Mouse (Mus musculus) hindbrain, embryonic 12.5 days (tissue): ENCODE data around the gene Strip2. TPM values are rescaled to one million over a fixed set of nuclear protein-coding genes. Genes with fewer than 3 reads are reported as not detected.
A peak's percentile ranks its signal among the peaks of the same experiment; 100 is the strongest.

Experiments
- ATAC-seq: fragments of 200-750 bp; cut with Nextera tagmentation; 2 replicates; pipeline ENCODE4 v1.8.0; 2017; ENCODE audit warnings: moderate TSS enrichment; ENCODE audit not compliant: low FRiP score
- H3K27ac ChIP-seq: fragments of 300-500 bp; sonication (generic); 2 replicates; pipeline ENCODE4 v1.5.1; 2016; ENCODE audit warnings: mild to moderate bottlenecking
- H3K27me3 ChIP-seq: fragments of 300-500 bp; sonication (generic); 2 replicates; pipeline ENCODE4 v1.6.1; 2016; ENCODE audit warnings: mild to moderate bottlenecking
- H3K36me3 ChIP-seq: fragments of 300-500 bp; sonication (generic); 2 replicates; pipeline ENCODE4 v1.6.1; 2016; ENCODE audit warnings: mild to moderate bottlenecking
- H3K4me1 ChIP-seq: fragments of 300-500 bp; sonication (generic); 2 replicates; pipeline ENCODE4 v1.6.1; 2016
- H3K4me2 ChIP-seq: fragments of 300-500 bp; sonication (generic); replicated peaks from 2 replicates; pipeline ENCODE4 v1.6.1; 2016; ENCODE audit warnings: mild to moderate bottlenecking
- H3K4me3 ChIP-seq: fragments of 300-500 bp; sonication (generic); 2 replicates; pipeline ENCODE4 v1.5.1; 2016; ENCODE audit warnings: mild to moderate bottlenecking
- H3K9ac ChIP-seq: fragments of 300-500 bp; sonication (generic); 2 replicates; pipeline ENCODE4 v1.6.1; 2016; ENCODE audit warnings: mild to moderate bottlenecking, moderate library complexity
- H3K9me3 ChIP-seq: fragments of 300-500 bp; sonication (generic); replicated peaks from 2 replicates; pipeline ENCODE4 v1.6.1; 2016; ENCODE audit warnings: mild to moderate bottlenecking
- WGBS: fragments of 180-500 bp; shearing (Covaris S2); methylation state at CpG from one replicate; pipeline ENCODE4 v1.1.7; 2016; 5-methylcytosine and 5-hydroxymethylcytosine counted together
- polyA plus RNA-seq: library from polyadenylated mRNA; unstranded; fragments of >200 nt; fragmentation: Nextera tagmentation; extraction: Ambion mirVana; gene quantifications from 2 replicates; pipeline ENCODE4 v1.2.1, GENCODE M21; 2016

Gene Strip2
- 1.5 and 1.7 TPM in 2 replicates for polyA plus RNA-seq

DNA sequence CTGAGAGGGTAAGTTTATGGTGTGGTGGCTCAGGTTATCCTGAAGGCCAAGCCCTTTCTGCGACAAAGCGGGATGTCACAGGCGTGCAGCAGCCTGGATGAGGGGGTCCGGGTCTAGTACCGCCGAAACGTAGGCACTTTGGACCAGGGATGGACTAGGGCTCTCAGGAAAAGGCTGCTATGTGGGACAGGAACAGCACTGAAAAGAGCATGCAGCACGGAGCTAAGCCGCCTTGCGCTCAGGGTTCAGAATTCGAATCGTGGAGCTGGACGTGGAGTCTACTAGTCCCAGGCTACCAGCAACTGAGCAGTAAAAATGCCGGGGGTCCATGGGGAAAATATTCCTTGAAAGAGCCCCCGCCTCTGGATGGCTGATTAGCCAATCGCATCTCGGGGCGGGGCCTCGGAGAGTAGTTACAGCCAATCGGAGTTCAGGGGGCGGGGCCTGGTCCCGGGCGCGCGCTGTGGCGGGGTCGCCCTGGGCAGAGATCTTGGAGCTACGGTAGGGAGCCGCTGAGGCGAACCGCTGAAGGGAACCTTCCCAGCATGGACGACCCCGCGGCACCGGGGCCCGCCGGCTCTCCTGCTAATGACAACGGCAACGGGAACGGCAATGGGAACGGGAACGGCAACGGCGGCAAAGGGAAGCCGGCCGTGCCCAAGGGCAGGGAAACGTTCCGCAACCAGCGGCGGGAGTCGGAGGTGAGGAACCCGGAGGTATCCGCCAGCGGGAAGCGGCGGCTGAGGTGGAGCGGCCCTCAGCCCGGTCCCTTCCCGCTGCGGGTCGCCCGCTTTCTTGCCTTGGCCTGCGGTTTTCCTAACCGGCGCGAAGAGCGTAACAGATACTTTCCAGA lies at the start of gene Strip2:
Strip2 (plus strand) TSS at position 483 of the 853 bp plus-strand sequence.
- no peak within 1 kb of the TSS for H3K27ac ChIP-seq
- H3K27me3 ChIP-seq: peaks cover 34% of the 10 kb centered on the region
- peak within 1 kb of the TSS; percentile 64 for H3K9ac ChIP-seq
- WGBS: under 1% methylated on average over 67 of the region's 67 CpGs
- 0 out of 2 replicates have a peak, but pooled peaks cover 2% of the 10 kb centered on the region for H3K36me3 ChIP-seq
- H3K4me3 ChIP-seq: peak within 1 kb of the TSS; percentile 72
- H3K9me3 ChIP-seq: no peaks in the 10 kb centered on the region
- peaks cover 7% of the 10 kb centered on the region for H3K4me1 ChIP-seq
- peak; percentile 99 for ATAC-seq
- H3K4me2 ChIP-seq: peak within 1 kb of the TSS; percentile 76

DNA sequence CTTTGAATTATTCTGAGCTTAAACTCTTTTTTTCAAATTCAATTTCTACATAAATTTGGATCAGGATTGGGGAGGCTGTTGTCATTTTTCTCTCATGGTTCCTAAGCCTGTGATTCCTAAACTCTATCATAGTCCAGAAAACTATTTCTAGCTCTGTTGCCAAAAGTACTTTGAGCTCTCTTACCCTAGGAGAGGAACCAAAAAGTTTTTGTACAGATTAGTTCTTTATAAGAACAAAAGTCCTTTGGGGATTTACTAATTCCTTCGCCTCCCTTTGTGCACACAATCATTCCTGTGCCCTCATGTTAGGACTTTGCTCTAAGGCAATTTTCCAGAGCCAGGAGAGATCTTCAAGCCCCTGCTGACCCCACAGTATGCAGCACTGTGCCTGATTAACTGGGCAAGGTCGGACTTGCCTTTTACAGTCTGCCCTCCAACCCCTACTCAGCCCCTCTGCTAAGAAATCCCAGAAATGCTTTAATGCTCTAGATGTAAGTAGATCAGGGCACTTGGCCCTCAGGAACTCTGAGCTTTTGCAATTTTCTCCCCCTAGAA lies 48.4 kb upstream of the Strip2 start:
- Histone ChIP-seq H3K4me2 (no peak overlapping the region), H3K36me3 (no peaks in the 10 kb centered on the region), H3K27me3 (no peaks in the 10 kb centered on the region), H3K4me3 (no peak overlapping the region), H3K9me3 (no peaks in the 10 kb centered on the region), H3K27ac (no peak overlapping the region), H3K9ac (no peak overlapping the region), H3K4me1 (no peaks in the 10 kb centered on the region)
- WGBS: 81% methylated on average over 2 of the region's 2 CpGs
- ATAC-seq: no peak

DNA sequence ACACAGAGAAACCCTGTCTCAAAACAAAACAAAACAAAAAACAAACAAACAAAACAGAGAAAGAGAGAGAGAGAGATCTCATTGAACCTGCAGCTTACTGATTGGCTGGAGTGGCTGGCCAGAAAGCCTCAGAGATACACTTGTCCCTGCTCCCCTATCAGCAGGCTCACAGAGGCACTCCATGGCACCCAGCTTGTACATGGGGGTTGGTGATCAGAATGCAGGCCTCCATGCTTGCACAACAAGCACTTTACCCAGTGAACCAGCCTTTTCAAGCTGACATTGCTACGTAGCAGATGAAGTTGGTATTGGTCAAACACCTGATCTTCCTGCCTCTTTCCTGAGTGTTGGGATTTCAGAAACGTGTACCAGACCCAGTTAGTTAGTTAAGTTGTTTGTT lies 43.2 kb upstream of the Strip2 start:
- Histone ChIP-seq H3K27ac (no peak overlapping the region), H3K4me2 (no peak overlapping the region), H3K9me3 (no peaks in the 10 kb centered on the region), H3K36me3 (0 out of 2 replicates have a peak, but pooled peaks cover 6% of the 10 kb centered on the region), H3K4me1 (no peaks in the 10 kb centered on the region), H3K27me3 (no peaks in the 10 kb centered on the region), H3K4me3 (no peak overlapping the region), H3K9ac (no peak overlapping the region)
- WGBS: 75% methylated on average over 2 of the region's 2 CpGs
- ATAC-seq: no peak

DNA sequence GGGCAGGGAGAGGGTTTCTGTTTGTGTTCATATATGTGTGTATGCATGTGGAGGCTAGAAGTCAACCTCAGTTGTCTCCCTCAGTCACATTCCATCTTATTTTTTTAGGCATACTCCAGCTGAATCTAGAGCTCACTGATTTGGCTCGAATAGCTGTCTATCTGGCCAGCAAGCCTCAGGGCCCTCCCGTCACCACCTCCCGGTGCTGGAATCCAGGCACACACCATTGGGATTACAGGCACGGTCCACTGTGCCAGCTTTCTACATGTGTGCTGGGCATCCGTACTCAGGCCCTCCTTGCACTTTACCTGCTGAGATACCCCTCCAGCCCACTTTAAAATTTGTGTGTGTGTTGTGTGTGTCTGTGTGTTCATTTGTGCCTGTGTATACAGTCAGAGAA lies 41.2 kb upstream of the Strip2 start:
- no peaks in the 10 kb centered on the region for H3K4me1 ChIP-seq
- H3K4me3 ChIP-seq: no peak overlapping the region
- H3K27ac ChIP-seq: no peak overlapping the region
- no peak overlapping the region for H3K9ac ChIP-seq
- 0 out of 2 replicates have a peak, but pooled peaks cover 8% of the 10 kb centered on the region for H3K36me3 ChIP-seq
- H3K27me3 ChIP-seq: no peaks in the 10 kb centered on the region
- no peak overlapping the region for H3K4me2 ChIP-seq
- 86% methylated on average over 5 of the region's 5 CpGs for WGBS
- no peak for ATAC-seq
- no peaks in the 10 kb centered on the region for H3K9me3 ChIP-seq

DNA sequence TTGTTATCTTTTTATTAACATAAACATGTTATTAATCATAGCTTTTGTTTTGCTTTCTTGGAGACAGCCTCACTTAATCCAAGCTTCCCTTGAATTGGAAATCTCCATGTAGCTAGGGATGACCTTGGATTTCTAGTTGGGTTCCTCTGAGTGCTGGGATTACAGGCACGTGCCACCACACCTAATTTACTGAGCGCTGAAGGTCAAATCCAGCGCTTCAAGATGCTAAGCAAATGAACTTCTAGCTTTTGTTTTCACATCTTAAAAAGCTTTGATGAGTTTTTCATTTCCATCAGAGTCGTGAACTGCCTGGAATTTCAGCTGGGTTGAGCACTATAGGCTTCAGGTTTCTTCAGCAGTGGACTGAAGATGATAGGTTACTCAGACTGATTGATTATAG lies 40.0 kb upstream of the Strip2 start:
- no peak overlapping the region for H3K9ac ChIP-seq
- H3K27me3 ChIP-seq: no peaks in the 10 kb centered on the region
- WGBS: 88% methylated on average over 4 of the region's 4 CpGs
- no peak for ATAC-seq
- no peak overlapping the region for H3K4me3 ChIP-seq
- H3K9me3 ChIP-seq: no peaks in the 10 kb centered on the region
- peaks cover 8% of the 10 kb centered on the region; the same call in 1 of the 2 replicates for H3K36me3 ChIP-seq
- no peaks in the 10 kb centered on the region for H3K4me1 ChIP-seq
- H3K27ac ChIP-seq: no peak overlapping the region
- H3K4me2 ChIP-seq: no peak overlapping the region

DNA sequence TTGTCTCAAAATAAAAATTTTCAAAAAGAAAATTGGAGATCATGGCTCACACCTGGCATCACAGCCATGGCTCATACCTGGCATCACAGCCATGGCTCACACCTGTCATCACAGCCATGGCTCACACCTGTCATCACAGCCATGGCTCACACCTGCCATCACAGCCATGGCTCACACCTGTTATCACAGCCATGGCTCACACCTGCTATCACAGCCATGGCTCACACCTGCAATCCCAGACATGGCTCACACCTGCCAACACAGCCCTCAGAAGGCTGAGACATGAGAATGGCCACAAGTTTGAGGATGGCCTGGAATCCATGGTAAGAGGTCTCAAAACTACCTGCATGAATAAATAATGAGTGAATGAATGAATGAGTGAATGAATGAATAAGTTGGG lies 37.2 kb upstream of the Strip2 start:
- Histone ChIP-seq H3K4me3 (no peak overlapping the region), H3K27me3 (no peaks in the 10 kb centered on the region), H3K4me2 (no peak overlapping the region), H3K9me3 (no peaks in the 10 kb centered on the region), H3K4me1 (no peaks in the 10 kb centered on the region), H3K9ac (no peak overlapping the region), H3K36me3 (peaks cover 11% of the 10 kb centered on the region; the same call in 1 of the 2 replicates), H3K27ac (no peak overlapping the region)
- ATAC-seq: no peak

DNA sequence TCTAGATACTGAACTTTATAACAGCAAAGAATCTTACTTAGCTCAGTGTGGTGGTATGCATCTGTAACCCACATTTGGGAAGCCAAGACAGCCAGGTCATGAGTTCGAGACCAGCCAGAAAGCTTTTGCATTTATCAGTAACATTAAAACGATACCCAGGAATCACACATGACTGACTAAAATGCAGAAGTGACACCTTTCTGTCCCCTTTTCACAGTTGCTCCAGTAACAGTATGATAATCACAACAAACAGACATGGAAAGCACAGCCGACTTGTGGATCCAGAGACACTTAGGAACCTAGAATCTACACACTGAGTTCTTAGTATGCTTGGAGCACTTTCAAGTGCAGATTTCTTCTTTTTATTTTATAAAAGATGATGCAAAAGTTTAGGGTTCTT lies 36.0 kb upstream of the Strip2 start:
- H3K27ac ChIP-seq: no peak overlapping the region
- no peaks in the 10 kb centered on the region for H3K9me3 ChIP-seq
- peaks cover 11% of the 10 kb centered on the region; the same call in 1 of the 2 replicates for H3K36me3 ChIP-seq
- ATAC-seq: no peak
- H3K4me2 ChIP-seq: no peak overlapping the region
- H3K9ac ChIP-seq: no peak overlapping the region
- no peaks in the 10 kb centered on the region for H3K27me3 ChIP-seq
- WGBS: 96% methylated on average over 3 of the region's 3 CpGs
- no peaks in the 10 kb centered on the region for H3K4me1 ChIP-seq
- no peak overlapping the region for H3K4me3 ChIP-seq

DNA sequence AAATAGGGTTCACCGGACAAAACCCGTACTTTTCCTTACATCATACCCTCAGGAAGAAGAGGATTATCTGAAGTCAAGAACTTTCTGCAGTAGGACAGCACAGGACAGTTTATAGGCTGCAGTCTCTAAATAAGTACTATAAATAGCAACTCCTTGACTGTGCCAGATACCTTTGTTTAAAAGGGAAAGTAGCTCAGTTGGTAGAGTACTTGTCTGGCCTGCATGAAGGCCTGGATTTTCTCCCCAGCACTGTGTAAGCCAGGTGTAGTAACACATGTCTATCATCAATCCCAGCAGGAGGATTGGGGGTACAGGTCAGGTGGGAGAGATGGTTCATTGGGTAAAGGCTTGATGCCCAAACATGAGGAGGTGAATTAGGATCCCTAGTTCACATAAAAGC lies 34.9 kb upstream of the Strip2 start:
- 87% methylated on average over 2 of the region's 2 CpGs for WGBS

DNA sequence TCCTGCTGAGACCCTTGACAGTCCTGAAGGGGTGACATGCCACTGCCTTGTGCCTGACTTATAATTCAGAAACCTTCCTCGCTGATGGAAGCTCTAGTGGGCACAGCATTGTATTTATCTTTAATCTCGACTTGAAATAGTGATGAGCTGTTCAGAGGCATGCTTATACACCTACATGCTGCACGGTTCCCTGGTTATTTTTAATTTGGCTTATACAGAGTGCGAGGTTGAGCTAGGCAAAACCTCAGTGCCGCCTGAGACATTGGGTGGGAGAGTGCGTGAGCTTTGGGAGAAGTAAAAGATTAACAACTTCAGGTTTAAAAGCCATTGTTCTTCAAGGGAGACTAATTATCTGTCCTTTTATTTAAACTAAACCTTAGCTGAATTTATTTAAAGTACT lies 33.9 kb upstream of the Strip2 start:
- Histone ChIP-seq H3K4me1 (no peaks in the 10 kb centered on the region), H3K27me3 (no peaks in the 10 kb centered on the region), H3K27ac (no peak overlapping the region), H3K4me2 (no peak overlapping the region), H3K9ac (no peak overlapping the region), H3K4me3 (no peak overlapping the region), H3K9me3 (no peaks in the 10 kb centered on the region), H3K36me3 (peaks cover 17% of the 10 kb centered on the region)
- 80% methylated on average over 6 of the region's 6 CpGs for WGBS
- ATAC-seq: no peak

More for the DNA sequence above, 34.9 kb upstream of the Strip2 start:
- no peak overlapping the region for H3K9ac ChIP-seq
- no peaks in the 10 kb centered on the region for H3K4me1 ChIP-seq
- no peaks in the 10 kb centered on the region for H3K27me3 ChIP-seq
- H3K9me3 ChIP-seq: no peaks in the 10 kb centered on the region
- H3K27ac ChIP-seq: no peak overlapping the region
- H3K4me2 ChIP-seq: no peak overlapping the region
- H3K4me3 ChIP-seq: no peak overlapping the region
- ATAC-seq: no peak
- peaks cover 17% of the 10 kb centered on the region for H3K36me3 ChIP-seq

DNA sequence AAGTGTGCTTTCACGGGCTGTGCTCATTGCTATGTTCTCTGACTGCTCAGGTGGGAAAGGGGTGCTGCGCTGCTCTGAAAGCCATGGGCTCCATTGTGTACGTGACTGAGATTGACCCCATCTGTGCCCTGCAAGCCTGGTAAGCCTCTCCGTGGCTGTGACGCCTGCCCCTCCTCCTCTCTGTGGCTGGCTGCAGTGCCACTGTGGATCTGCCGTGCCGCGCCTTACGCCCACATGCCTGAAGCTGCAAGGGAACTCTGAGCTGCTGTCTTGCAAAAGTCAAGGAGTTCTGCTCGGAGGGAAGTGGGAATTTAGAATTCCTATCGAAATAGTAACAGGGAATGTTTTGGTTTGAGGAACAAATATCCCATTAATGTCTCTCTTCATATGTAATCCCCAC lies 25.7 kb upstream of the Strip2 start:
- Histone ChIP-seq H3K4me1 (no peaks in the 10 kb centered on the region), H3K36me3 (peaks cover 8% of the 10 kb centered on the region), H3K27ac (no peak overlapping the region), H3K4me3 (no peak overlapping the region), H3K9ac (no peak overlapping the region), H3K4me2 (no peak overlapping the region), H3K9me3 (no peaks in the 10 kb centered on the region), H3K27me3 (no peaks in the 10 kb centered on the region)
- no peak for ATAC-seq
- WGBS: 76% methylated on average over 11 of the region's 11 CpGs

DNA sequence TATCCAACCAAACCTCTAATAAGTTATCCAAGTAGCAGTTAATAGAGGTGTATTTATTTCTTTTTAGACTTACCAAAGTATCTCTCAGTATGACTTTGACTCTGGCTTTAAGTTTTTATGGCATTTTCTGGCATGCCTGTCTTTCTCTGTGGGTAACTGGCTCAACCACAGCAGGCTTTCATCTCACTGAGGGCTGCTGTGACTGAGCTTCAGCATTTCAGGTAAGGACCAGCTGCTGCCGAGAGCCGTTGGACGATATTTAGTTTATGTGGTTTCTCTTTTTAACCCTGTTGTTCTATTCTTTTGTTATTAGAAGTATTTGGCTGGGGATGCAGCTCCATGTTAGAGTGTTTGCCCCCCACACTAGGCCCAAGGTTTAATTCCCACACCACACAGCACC lies 19.8 kb upstream of the Strip2 start:
- no peak for ATAC-seq
- H3K36me3 ChIP-seq: peaks cover 21% of the 10 kb centered on the region
- H3K4me3 ChIP-seq: no peak overlapping the region
- WGBS: 99% methylated on average over 3 of the region's 3 CpGs
- no peak overlapping the region for H3K27ac ChIP-seq
- no peaks in the 10 kb centered on the region; the same call in 1 of the 2 replicates for H3K4me1 ChIP-seq
- no peaks in the 10 kb centered on the region for H3K9me3 ChIP-seq
- H3K9ac ChIP-seq: no peak overlapping the region
- no peak overlapping the region for H3K4me2 ChIP-seq
- no peaks in the 10 kb centered on the region for H3K27me3 ChIP-seq

DNA sequence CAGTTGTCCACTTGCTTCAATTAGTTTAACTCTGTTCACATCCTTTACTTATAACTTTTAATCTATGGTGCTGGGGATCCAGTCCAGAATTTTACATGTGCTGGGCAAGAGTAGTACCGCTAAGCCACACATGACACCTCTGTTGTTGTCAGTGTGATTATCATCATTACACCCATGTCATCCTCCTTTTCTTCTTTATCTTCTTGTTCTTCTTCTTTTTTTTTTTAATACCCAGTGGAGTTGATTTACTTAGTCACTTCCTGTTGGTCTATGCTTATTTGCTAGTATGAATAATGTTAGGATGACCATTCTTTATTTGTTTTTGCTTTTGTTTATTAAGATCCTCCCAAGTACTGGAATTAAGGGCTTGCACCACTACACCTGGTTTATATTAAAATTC lies 15.4 kb upstream of the Strip2 start:
- peaks cover 20% of the 10 kb centered on the region for H3K36me3 ChIP-seq
- WGBS: 97% methylated on average over 1 of the region's 1 CpGs
- ATAC-seq: no peak
- H3K9me3 ChIP-seq: no peaks in the 10 kb centered on the region
- no peaks in the 10 kb centered on the region for H3K27me3 ChIP-seq
- no peak overlapping the region for H3K27ac ChIP-seq
- H3K9ac ChIP-seq: no peak overlapping the region
- H3K4me2 ChIP-seq: no peak overlapping the region
- no peak overlapping the region for H3K4me3 ChIP-seq
- no peaks in the 10 kb centered on the region; the same call in 1 of the 2 replicates for H3K4me1 ChIP-seq

DNA sequence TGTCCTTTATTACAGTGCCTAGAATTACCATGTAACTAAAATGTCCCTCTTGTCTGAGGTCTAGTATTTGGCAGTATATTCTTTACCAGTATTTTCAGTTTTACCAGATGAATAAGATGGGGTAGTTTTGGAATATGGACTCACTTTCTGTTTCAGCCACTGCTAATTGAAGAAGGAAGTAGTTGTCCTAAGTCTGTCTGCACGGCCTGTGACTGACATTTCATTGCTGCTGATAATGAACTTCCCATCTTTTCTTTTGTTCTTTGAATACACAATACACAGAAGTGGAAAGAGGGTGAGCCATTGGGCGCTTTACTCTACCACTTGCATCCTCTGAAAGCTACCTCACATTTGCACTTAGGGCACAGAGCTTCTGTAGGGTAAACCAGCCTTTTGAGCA lies 14.6 kb upstream of the Strip2 start:
- Histone ChIP-seq H3K4me1 (no peaks in the 10 kb centered on the region; the same call in 1 of the 2 replicates), H3K27me3 (no peaks in the 10 kb centered on the region), H3K4me3 (no peak overlapping the region), H3K27ac (no peak overlapping the region), H3K9me3 (no peaks in the 10 kb centered on the region), H3K36me3 (peaks cover 16% of the 10 kb centered on the region), H3K4me2 (no peak overlapping the region), H3K9ac (no peak overlapping the region)
- ATAC-seq: no peak
- WGBS: 78% methylated on average over 2 of the region's 2 CpGs
